Mouse (Mus musculus) T-helper 17 cell (primary cell): ENCODE results near the gene Tyrp1.

Experiments used
- in situ Hi-C, 2 experiments: fragments of 300-600 bp; cut with MboI, MseI; formaldehyde crosslinking; loops; 1 replicate in 1 of 2; 2 replicates in 1 of 2; pipeline ENCODE4 v1.15.1; 2025; ENCODE audit warnings: high pct_unique_total_duplicates in 2 of 2

Gene Tyrp1

GRCm38 (mm10) chr4:80834050-80834449 lies at the start of gene Tyrp1:
Tyrp1 (plus strand) TSS chr4:80834123.
- in situ Hi-C loops, result no loop called here

DNA sequence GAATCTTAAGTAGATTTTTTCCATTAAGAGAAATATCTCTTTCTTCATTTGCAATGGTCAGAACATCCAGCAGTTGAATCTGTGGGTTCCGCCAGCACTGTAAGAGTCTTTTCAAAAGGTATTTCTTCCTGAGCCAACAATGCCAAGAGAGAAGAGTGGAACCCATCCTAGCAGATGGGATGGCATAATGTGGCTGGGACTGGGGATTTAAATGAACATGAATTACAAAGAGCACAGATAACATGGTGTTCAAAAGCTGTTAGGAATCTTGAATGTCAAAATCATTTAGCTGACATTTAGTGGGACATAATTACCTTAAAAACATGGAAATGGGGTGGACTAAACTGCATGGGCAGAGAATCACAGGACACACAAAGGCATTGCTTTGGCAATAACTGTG lies 45.6 kb upstream of the Tyrp1 start:
- in situ Hi-C loops, result no loop called here

DNA sequence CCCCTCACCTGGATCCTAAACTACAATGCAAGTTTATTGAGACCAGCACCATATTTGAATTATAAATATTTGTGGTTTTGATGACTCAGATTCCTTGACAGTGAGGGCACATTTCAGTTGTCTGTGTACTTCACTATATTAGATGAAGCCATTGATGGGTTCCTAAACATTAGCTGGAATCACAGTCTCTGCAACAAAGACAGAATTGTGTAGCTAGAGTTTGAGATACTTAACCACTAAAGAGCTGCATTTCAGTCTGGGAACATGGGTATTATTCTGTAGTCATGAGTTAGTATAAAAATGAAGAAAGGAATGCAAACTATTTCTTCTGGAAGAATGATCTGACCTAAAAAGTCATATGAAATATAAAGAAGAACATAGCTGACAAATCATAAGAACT lies 14.4 kb upstream of the Tyrp1 start:
- in situ Hi-C loops, result no loop called here

DNA sequence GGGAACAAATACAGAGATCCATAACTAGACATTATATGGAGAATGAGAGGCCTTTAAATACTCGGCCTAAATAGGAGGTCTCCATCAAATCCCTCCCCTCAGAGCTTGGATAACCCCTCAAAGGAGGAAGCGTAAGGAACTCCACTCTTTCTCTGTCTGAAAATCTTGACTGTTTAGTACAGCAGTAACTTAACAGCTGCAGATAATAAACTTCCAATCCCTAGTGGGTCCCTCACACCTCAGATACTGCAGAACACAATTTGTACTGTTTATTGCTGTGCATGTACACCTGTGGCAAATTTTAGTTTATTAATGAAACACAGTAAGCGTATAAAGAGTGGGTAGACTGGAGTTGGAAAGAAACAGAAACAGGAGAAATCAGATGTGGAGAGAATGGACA lies 12.0 kb upstream of the Tyrp1 start:
- in situ Hi-C loops, result no loop called here

DNA sequence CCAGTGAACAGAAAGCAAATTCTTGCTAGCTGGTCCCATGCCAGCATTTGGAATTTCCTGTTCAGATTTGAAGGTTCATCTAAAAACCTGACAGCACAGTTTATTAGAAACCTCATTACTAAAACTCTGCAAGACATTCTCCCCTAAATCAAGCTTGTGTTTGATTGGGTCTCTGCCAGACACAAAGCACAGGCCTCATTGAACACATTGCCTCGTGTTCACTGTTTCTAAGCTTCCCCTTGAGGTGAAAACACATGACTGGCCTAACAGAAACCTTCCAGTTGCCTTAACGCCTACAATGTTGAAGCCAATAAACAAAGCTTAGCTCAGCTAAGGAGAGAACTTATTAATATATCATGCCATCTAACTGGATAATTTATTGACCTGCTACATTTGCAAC lies 5.7 kb upstream of the Tyrp1 start:
- in situ Hi-C loops, result no loop called here

GRCm38 (mm10) chr4:80839317-80839716 lies 5.4 kb downstream of the Tyrp1 start:
- in situ Hi-C loops, result no loop called here

DNA sequence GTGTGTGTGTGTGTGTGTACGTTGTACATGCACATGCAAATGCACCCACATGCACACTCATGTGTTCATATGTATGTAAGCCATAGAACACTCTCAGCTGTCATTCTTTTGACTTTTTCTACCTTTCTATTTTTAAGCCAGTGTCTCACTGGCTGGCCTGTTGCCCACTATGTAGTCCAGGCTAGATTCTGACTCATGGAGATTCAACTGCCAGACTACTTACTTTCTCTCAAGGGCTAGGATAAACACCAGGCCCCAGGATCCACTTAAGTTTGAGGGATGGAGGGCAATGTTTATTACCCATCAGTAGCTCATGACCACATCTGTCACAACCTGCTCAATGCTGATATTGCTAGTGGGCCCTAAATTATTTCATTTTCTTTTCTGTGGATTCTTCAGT lies 8.1 kb downstream of the Tyrp1 start:
- in situ Hi-C loops, result no loop called here

DNA sequence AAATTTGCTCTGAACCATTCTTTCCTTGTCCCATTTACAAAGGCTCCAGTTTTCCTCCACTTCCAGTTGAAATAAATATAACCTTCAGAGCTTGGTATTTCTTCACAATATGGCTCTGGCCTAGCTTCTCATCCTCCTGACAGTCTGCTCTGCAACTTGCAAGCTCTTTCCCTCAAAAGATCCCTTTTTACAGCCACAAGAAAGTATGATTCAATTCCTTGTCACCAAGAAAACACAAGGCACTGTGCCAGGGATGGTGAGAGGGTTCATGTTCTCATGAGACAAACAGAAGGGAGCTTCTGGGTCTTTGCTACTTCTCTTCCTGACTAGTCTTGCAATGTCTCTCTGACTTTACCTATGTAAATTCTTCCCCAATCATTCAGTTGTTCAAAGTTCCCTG lies 9.8 kb downstream of the Tyrp1 start:
- in situ Hi-C loops, result no loop called here

- in situ Hi-C loops, result no loop called here
These were observed 12.1 kb downstream of the Tyrp1 start for GRCm38 (mm10) chr4:80846052-80846451.

GRCm38 (mm10) chr4:80852590-80853425 lies 18.9 kb downstream of the Tyrp1 start:
- in situ Hi-C loops, result no loop called here

- in situ Hi-C loops, result no loop called here
These were observed 21.6 kb downstream of the Tyrp1 start for GRCm38 (mm10) chr4:80855495-80855894.

GRCm38 (mm10) chr4:80862962-80863361 lies 29.0 kb downstream of the Tyrp1 start:
- in situ Hi-C loops, result no loop called here

- in situ Hi-C loops, result no loop called here
These were observed 30.0 kb downstream of the Tyrp1 start for GRCm38 (mm10) chr4:80863906-80864305.

DNA sequence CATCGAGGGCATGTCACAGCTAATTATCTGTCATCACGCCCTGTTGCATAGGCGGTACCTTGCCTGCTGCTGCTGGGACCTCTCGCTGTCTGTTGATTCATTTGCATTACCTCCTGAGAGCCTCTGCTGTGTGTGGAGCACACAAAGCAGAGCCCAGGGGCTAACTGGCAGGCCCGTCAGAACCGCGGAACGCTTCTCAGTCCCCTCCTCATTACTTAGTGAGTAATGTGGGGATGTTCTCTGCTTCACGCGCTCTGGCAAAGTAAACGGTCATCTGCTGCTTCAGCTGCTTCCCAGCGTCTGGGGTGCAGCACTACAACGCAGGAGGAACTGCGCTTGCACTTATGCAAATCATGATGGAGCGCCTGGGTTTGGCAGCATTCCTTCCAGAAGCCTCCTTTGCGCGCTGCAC lies 30.6 kb downstream of the Tyrp1 start:
- in situ Hi-C loops, result no loop called here

DNA sequence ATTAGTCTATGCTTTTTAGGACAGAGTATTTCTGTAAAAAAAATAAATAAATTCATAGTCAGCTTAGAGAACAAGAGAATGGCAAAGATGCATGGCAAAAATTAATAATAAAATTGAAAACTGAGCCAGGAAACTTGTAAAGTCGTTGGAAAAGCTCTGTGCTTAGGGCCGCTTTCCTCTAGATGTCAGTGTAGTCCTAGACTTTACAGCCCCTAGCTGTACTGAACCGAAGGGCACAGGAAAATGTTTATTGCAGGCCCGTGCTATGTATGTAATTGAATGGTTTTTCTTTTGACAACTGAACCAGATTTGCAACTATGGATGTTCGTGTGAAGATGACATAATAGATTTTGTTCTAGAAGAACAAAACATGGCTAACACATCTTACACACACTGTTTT lies 32.1 kb downstream of the Tyrp1 start:
- in situ Hi-C loops, result no loop called here

- in situ Hi-C loops, result no loop called here
These were observed 35.7 kb downstream of the Tyrp1 start for GRCm38 (mm10) chr4:80869598-80869997.

- in situ Hi-C loops, result no loop called here
These were observed 39.1 kb downstream of the Tyrp1 start for GRCm38 (mm10) chr4:80872847-80873644.

GRCm38 (mm10) chr4:80874121-80874859 lies 40.4 kb downstream of the Tyrp1 start:
- in situ Hi-C loops, result no loop called here

DNA sequence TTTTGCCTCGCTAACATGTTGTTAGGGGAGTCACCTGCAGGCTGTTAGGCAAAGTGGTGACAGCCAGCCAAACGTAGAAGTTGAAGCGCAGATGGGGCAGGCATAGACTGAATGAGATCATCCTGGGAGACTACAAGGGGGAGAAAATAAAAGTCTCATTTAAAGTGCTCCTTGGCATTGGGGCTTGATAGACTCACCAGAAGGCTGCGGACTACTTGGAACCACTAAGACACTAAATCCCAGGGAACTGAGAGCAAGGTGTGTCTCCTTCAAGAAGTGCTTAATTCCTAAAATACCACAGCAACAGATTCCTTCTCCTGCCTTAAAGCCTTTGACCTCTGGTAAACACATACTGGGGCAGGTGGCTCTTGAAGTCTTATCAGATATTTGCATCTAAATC lies 41.1 kb downstream of the Tyrp1 start:
- in situ Hi-C loops, result no loop called here

GRCm38 (mm10) chr4:80881996-80882599 lies 48.2 kb downstream of the Tyrp1 start:
- in situ Hi-C loops, result no loop called here

GRCm38 (mm10) chr4:80886631-80887030 lies 52.7 kb downstream of the Tyrp1 start:
- in situ Hi-C loops, result no loop called here

DNA sequence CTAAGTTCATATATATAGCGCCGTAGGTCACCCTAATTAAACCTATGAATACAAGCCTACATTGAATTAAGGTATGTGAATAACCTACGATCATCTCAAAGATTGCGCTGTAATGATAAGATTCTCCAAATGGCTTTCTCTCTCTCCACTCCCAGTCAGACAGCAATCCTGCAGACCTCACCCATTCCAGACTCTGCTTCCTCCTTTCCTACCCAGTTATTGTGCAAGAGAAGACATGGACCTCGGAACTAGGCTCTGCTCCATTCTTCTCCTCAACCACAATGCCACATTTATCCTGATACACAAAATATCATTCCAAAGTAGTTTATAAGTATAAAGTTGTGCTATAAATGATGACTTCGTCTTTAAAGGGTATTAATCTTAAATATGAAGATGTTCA lies 57.1 kb downstream of the Tyrp1 start:
- in situ Hi-C loops, result no loop called here
